ENCODE assay signal across 8 mouse cellular contexts in genomic region chr2:118745915-118746901, GRCm38 (mm10). TPM values are rescaled to one million over a fixed set of nuclear protein-coding genes. Genes with fewer than 3 reads are reported as not detected.
DNase-seq lines count a peak whose midpoint lies in the region; ATAC-seq and TF ChIP-seq lines count a peak whose summit lies in the region.

No protein-coding gene starts in this region.

- peak overlapping the region; percentile 84 for H3K4me2 ChIP-seq in hindbrain, embryonic 14.5 days (replicated peaks)
- H3K4me2 ChIP-seq in liver, embryonic 12.5 days = peak overlapping the region; percentile 100
- peak overlapping the region; percentile 93 for H3K4me2 ChIP-seq in neural tube, embryonic 13.5 days

- peaks cover 15% of the 10 kb centered on the region for H3K4me1 ChIP-seq in embryonic fibroblast, embryonic 13.5 days (ENCODE audit: control insufficient read depth, insufficient read depth, low read length)
- H3K4me1 ChIP-seq in hindbrain, embryonic 14.5 days (replicated peaks; ENCODE audit: control insufficient read depth, insufficient read depth, low read length) = peaks cover 48% of the 10 kb centered on the region
- peaks cover 71% of the 10 kb centered on the region for H3K4me1 ChIP-seq in liver, embryonic 12.5 days
- peaks cover 57% of the 10 kb centered on the region for H3K4me1 ChIP-seq in neural tube, embryonic 13.5 days (replicated peaks)

- TF ChIP-seq POLR2A in embryonic fibroblast, embryonic 13.5 days (IDR thresholded peaks at IDR 0.05; ENCODE audit: low read depth, low read length) = no peak

- H3K4me3 ChIP-seq in embryonic fibroblast, embryonic 13.5 days (ENCODE audit: insufficient read depth, low read length) = peak overlapping the region; percentile 72
- H3K4me3 ChIP-seq in hindbrain, embryonic 14.5 days (replicated peaks; ENCODE audit: low read length) = peak overlapping the region; percentile 89
- H3K4me3 ChIP-seq in liver, embryonic 12.5 days = peak overlapping the region; percentile 94
- peak overlapping the region; percentile 93 for H3K4me3 ChIP-seq in neural tube, embryonic 13.5 days

- under 1% methylated on average over 100 of the region's 113 CpGs for WGBS in hindbrain, embryonic 14.5 days
- 2% methylated on average over 100 of the region's 113 CpGs for WGBS in liver, embryonic 12.5 days (ENCODE audit: insufficient replicate concordance)
- under 1% methylated on average over 98 of the region's 113 CpGs for WGBS in neural tube, embryonic 13.5 days

- intact Hi-C loops in left cerebral cortex, postnatal 36 days (cut with DNase I) = loop anchor here (1.0 to 5.0 kb wide), 4 partner anchors 17 to 151 kb away; partner anchors contain the start of genes Ankrd63 and Ccdc9b
- intact Hi-C loops in left cerebral cortex, postnatal 14 days (cut with DNase I) = loop anchor here (2.0 to 10.0 kb wide), 3 partner anchors 33 to 261 kb away; partner anchors contain the start of gene Disp2

- no peaks in the 10 kb centered on the region for H3K9me3 ChIP-seq in hindbrain, embryonic 14.5 days (ENCODE audit: control insufficient read depth, low read length)
- no peaks in the 10 kb centered on the region for H3K9me3 ChIP-seq in liver, embryonic 12.5 days (replicated peaks)
- no peaks in the 10 kb centered on the region for H3K9me3 ChIP-seq in neural tube, embryonic 13.5 days

- TF ChIP-seq CTCF in embryonic fibroblast, embryonic 13.5 days (IDR thresholded peaks at IDR 0.05; ENCODE audit: borderline replicate concordance, insufficient read depth, low read length) = no peak

- H3K27ac ChIP-seq in embryonic fibroblast, embryonic 13.5 days (ENCODE audit: insufficient read depth, low read length) = no peak overlapping the region
- peak overlapping the region; percentile 75 for H3K27ac ChIP-seq in hindbrain, embryonic 14.5 days
- H3K27ac ChIP-seq in liver, embryonic 12.5 days = peak overlapping the region; percentile 83
- H3K27ac ChIP-seq in neural tube, embryonic 13.5 days (replicated peaks) = peak overlapping the region; percentile 81

- H3K9ac ChIP-seq in hindbrain, embryonic 14.5 days = peak overlapping the region; percentile 94
- H3K9ac ChIP-seq in liver, embryonic 12.5 days = peak overlapping the region; percentile 96
- H3K9ac ChIP-seq in neural tube, embryonic 13.5 days = peak overlapping the region; percentile 97

- ATAC-seq in hindbrain, embryonic 14.5 days (ENCODE audit: low FRiP score) = peak; percentile 36
- peak; percentile 46 for ATAC-seq in liver, embryonic 12.5 days
- ATAC-seq in neural tube, embryonic 13.5 days (ENCODE audit: low read depth) = peak; percentile 51

- DNase-seq in left cerebral cortex, postnatal 36 days (ENCODE audit: low spot score in 2 of 2) = peak; percentile 42 to 47
- DNase-seq in left cerebral cortex, postnatal 14 days (ENCODE audit: low spot score in 2 of 2) = no peak
- peak; percentile 53 for DNase-seq in adrenal gland, postnatal 10 days
- no peak for DNase-seq in hindbrain, embryonic 14.5 days (ENCODE audit: low spot score)
- no peak for DNase-seq in c-Kit-positive CD71-positive TER-119-positive erythroid progenitor cells, embryonic 14.5 days (ENCODE audit: low spot score)

- peaks cover 4% of the 10 kb centered on the region; the same call in 1 of the 2 replicates for H3K27me3 ChIP-seq in hindbrain, embryonic 14.5 days (ENCODE audit: control insufficient read depth, insufficient read depth, low read length)
- peaks cover 29% of the 10 kb centered on the region for H3K27me3 ChIP-seq in liver, embryonic 12.5 days (replicated peaks)
- H3K27me3 ChIP-seq in neural tube, embryonic 13.5 days = peaks cover 29% of the 10 kb centered on the region

- no peaks in the 10 kb centered on the region for H3K36me3 ChIP-seq in hindbrain, embryonic 14.5 days (replicated peaks; ENCODE audit: control insufficient read depth, insufficient read depth)
- H3K36me3 ChIP-seq in liver, embryonic 12.5 days = peaks cover 29% of the 10 kb centered on the region
- no peaks in the 10 kb centered on the region for H3K36me3 ChIP-seq in neural tube, embryonic 13.5 days

RNA-seq across cellular contexts. Expression of gene Inafm2, which starts 0.7 kb away (rescaled TPM):
- 10 to 100 TPM; 41.5 to 43.0 TPM for total RNA-seq in left cerebral cortex, postnatal 36 days (2021)
- 10 to 100 TPM; 30.8 to 33.4 TPM for total RNA-seq in left cerebral cortex, postnatal 14 days (2021)
- total RNA-seq in adrenal gland, postnatal 10 days (2021) = 10 to 100 TPM; 27.3 to 27.9 TPM
- 17.3 and 19.0 TPM in 2 replicates for polyA plus RNA-seq in embryonic fibroblast, embryonic 13.5 days (2011; ENCODE audit: insufficient read length, low read depth, missing spikeins)
- polyA plus RNA-seq in hindbrain, embryonic 14.5 days (2014; fragmentation: Nextera tagmentation; extraction: Ambion mirVana) = 29.5 and 30.6 TPM in 2 replicates
- polyA plus RNA-seq in liver, embryonic 12.5 days (2016; fragmentation: Nextera tagmentation; extraction: Ambion mirVana) = 23.1 TPM in 2 replicates
- 23.7 and 25.3 TPM in 2 replicates for polyA plus RNA-seq in neural tube, embryonic 13.5 days (2015; fragmentation: Nextera tagmentation; extraction: Ambion mirVana)

RNA-seq across cellular contexts. Expression of gene Ccdc9b, which starts 16.3 kb away (rescaled TPM):
- total RNA-seq in left cerebral cortex, postnatal 36 days (2021) = 1 to 10 TPM; 4.8 to 5.5 TPM
- total RNA-seq in left cerebral cortex, postnatal 14 days (2021) = 1 to 10 TPM; 3.1 to 3.3 TPM
- 1 to 10 TPM; 3.2 to 5.5 TPM for total RNA-seq in adrenal gland, postnatal 10 days (2021)
- polyA plus RNA-seq in embryonic fibroblast, embryonic 13.5 days (2011; ENCODE audit: insufficient read length, low read depth, missing spikeins) = 17.9 and 27.9 TPM in 2 replicates
- polyA plus RNA-seq in hindbrain, embryonic 14.5 days (2014; fragmentation: Nextera tagmentation; extraction: Ambion mirVana) = 0.48 and 0.87 TPM in 2 replicates
- 0.36 and 0.39 TPM in 2 replicates for polyA plus RNA-seq in liver, embryonic 12.5 days (2016; fragmentation: Nextera tagmentation; extraction: Ambion mirVana)
- polyA plus RNA-seq in neural tube, embryonic 13.5 days (2015; fragmentation: Nextera tagmentation; extraction: Ambion mirVana) = 1.2 and 1.4 TPM in 2 replicates

RNA-seq across cellular contexts. Expression of gene Plcb2, which starts 18.0 kb away (rescaled TPM):
- total RNA-seq in left cerebral cortex, postnatal 36 days (2021) = 1 to 10 TPM; 2.4 to 3.4 TPM
- 1 to 10 TPM; 2.4 to 2.8 TPM for total RNA-seq in left cerebral cortex, postnatal 14 days (2021)
- total RNA-seq in adrenal gland, postnatal 10 days (2021) = 1 to 10 TPM; 1.8 to 3.0 TPM
- 0.49 TPM in 1 of 2 replicates, not detected in the other for polyA plus RNA-seq in embryonic fibroblast, embryonic 13.5 days (2011; ENCODE audit: insufficient read length, low read depth, missing spikeins)
- polyA plus RNA-seq in hindbrain, embryonic 14.5 days (2014; fragmentation: Nextera tagmentation; extraction: Ambion mirVana) = 0.54 and 0.69 TPM in 2 replicates
- polyA plus RNA-seq in liver, embryonic 12.5 days (2016; fragmentation: Nextera tagmentation; extraction: Ambion mirVana) = 2.5 and 2.6 TPM in 2 replicates
- polyA plus RNA-seq in neural tube, embryonic 13.5 days (2015; fragmentation: Nextera tagmentation; extraction: Ambion mirVana) = 0.46 and 0.61 TPM in 2 replicates

RNA-seq across cellular contexts. Expression of gene Phgr1, which starts 26.4 kb away (rescaled TPM):
- total RNA-seq in left cerebral cortex, postnatal 36 days (2021) = not detected
- not detected for total RNA-seq in left cerebral cortex, postnatal 14 days (2021)
- total RNA-seq in adrenal gland, postnatal 10 days (2021) = not detected
- polyA plus RNA-seq in embryonic fibroblast, embryonic 13.5 days (2011; ENCODE audit: insufficient read length, low read depth, missing spikeins) = not detected in 2 replicates
- not detected in 2 replicates for polyA plus RNA-seq in hindbrain, embryonic 14.5 days (2014; fragmentation: Nextera tagmentation; extraction: Ambion mirVana)
- polyA plus RNA-seq in liver, embryonic 12.5 days (2016; fragmentation: Nextera tagmentation; extraction: Ambion mirVana) = not detected in 2 replicates
- not detected in 2 replicates for polyA plus RNA-seq in neural tube, embryonic 13.5 days (2015; fragmentation: Nextera tagmentation; extraction: Ambion mirVana)

RNA-seq across cellular contexts. Expression of gene Disp2, which starts 33.3 kb away (rescaled TPM):
- total RNA-seq in left cerebral cortex, postnatal 36 days (2021) = 100 to 1,000 TPM; 187 to 192 TPM
- total RNA-seq in left cerebral cortex, postnatal 14 days (2021) = 100 to 1,000 TPM; 196 to 205 TPM
- total RNA-seq in adrenal gland, postnatal 10 days (2021) = 10 to 100 TPM; 22.0 to 26.2 TPM
- polyA plus RNA-seq in embryonic fibroblast, embryonic 13.5 days (2011; ENCODE audit: insufficient read length, low read depth, missing spikeins) = 0.07 and 0.11 TPM in 2 replicates
- polyA plus RNA-seq in hindbrain, embryonic 14.5 days (2014; fragmentation: Nextera tagmentation; extraction: Ambion mirVana) = 65.8 and 79.2 TPM in 2 replicates
- polyA plus RNA-seq in liver, embryonic 12.5 days (2016; fragmentation: Nextera tagmentation; extraction: Ambion mirVana) = 0.35 and 0.37 TPM in 2 replicates
- 39.9 and 40.7 TPM in 2 replicates for polyA plus RNA-seq in neural tube, embryonic 13.5 days (2015; fragmentation: Nextera tagmentation; extraction: Ambion mirVana)

Comparison
In these comparisons a context has a peak if more than half of its experiments do, and no peak if none do; other contexts are left out.
1. DNase-seq: peak in left cerebral cortex, postnatal 36 days (2 of 2) and adrenal gland, postnatal 10 days (single experiment); none in left cerebral cortex, postnatal 14 days (0 of 2), hindbrain, embryonic 14.5 days (single experiment) and c-Kit-positive CD71-positive TER-119-positive erythroid progenitor cells, embryonic 14.5 days (single experiment).
2. Peak in every context shown above with its lines, with median percentiles within 50 percentile points of each other: H3K4me3 ChIP-seq, ATAC-seq, H3K4me2 ChIP-seq and H3K9ac ChIP-seq.